Mouse (Mus musculus) fat pad, adult 2 months (tissue): ENCODE data around the gene Slc16a7.

ENCODE experiments used
- DNase-seq: peaks from one replicate; pipeline ENCODE4 v3.0.0-alpha.2; 2011; ENCODE audit warnings: low read depth, low spot score; ENCODE audit errors: extremely low read depth

Gene Slc16a7

DNA sequence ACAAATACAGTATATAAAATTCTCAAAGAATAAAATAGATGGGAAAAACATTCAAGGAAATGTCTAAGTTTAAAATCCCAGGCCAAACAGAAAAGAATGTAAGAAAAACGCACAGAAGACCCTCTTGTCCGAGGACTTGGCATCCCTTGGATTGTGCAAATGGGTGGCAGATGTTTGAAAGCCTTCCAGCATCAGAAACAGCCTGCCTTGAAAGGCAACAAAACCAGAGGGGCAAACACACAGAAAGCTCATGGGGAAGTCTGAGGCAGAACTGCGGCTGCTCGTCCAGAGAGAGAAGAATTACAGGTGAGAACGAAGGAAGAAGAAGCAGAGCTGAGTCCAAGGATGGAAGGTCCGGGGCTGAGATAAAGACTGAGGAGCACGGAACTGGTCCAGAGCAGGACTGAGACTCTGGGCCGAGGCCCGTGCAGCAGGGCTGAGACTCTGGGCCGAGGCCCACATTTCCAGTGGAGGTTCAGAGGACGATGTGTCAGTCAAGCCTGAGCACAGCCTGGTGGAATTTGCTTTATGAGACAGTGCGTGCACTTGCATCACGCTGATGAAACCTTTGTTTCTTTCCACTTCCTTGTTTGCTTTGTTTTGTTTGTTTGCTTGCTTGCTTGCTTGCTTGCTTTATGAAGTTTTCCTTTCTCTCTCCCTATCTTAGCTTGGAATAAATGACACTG, 65.0 kb downstream of the Slc16a7 start:
- no peak for DNase-seq

DNA sequence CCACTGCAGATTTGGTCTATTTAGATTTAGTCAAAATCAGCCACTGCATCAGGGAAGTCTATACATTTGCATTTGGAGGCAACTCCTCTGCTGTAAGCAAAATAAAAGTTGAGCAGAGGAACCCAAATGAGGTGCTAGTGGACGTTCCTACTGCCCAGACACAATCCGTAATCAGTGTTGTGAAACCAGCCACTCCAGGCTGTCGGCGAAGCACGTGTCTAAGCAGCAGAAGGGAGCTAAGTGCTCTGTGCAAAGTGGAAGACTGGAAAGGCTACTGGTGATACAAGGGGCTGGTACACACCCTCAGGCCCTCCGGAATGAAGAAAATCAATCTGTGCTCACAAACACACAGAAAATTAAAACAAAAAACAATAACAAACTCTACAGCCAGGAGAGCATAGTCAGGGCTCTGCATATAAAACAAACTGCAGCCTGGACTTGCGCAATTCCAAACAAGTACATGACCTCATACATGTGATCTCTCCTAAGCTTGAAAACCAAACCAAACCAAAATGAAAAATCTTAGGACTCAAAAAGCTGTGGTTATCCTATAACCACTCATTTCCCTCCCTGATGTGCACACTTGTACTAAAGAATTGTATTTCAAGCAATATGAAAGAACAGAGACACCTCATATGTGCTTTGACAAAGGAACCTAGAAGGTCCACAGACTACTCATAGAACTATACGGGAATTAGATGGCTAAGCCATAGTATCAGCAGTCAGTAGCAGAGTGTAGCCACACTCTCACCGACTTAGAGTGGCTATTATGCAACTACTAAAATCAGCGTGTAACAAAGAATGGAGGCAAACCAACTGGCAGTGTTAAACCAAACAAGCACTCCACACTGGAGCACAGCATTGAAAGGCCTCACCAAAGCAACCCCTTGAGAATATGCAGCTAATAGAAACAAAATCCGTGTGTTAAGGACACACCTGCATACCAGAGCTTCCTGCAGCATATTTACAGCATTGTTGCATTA, 67.5 kb downstream of the Slc16a7 start:
- DNase-seq = no peak

- no peak for DNase-seq
Observed at GRCm38 (mm10) chr10:125317317-125317716, 71.9 kb downstream of the Slc16a7 start.

GRCm38 (mm10) chr10:125310855-125311254, 78.4 kb downstream of the Slc16a7 start:
- DNase-seq = no peak

DNA sequence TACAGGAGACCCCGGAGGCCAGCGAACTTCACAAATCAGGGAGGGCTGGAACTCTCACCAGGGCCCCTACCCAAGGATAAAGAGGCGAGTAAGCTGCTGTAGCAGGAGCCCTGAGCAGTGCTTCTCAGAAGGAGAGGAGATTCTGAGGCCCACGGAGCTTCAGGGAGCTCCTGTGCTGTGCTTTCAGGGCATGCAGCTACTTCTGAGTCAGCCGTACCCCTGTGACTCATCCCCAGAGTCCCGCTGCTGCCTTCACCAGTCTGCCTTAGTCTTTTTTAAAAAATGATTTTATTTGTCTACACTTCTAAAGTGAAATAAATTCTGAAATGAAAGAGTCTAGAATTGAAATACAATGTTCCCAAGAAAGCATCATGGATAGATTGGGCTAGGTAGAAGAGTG, 91.2 kb downstream of the Slc16a7 start:
- DNase-seq = no peak

GRCm38 (mm10) chr10:125290320-125290719, 98.9 kb downstream of the Slc16a7 start:
- DNase-seq = no peak

GRCm38 (mm10) chr10:125288560-125288959, 100.7 kb downstream of the Slc16a7 start:
- no peak for DNase-seq

GRCm38 (mm10) chr10:125285386-125285785, 103.9 kb downstream of the Slc16a7 start:
- DNase-seq = no peak

DNA sequence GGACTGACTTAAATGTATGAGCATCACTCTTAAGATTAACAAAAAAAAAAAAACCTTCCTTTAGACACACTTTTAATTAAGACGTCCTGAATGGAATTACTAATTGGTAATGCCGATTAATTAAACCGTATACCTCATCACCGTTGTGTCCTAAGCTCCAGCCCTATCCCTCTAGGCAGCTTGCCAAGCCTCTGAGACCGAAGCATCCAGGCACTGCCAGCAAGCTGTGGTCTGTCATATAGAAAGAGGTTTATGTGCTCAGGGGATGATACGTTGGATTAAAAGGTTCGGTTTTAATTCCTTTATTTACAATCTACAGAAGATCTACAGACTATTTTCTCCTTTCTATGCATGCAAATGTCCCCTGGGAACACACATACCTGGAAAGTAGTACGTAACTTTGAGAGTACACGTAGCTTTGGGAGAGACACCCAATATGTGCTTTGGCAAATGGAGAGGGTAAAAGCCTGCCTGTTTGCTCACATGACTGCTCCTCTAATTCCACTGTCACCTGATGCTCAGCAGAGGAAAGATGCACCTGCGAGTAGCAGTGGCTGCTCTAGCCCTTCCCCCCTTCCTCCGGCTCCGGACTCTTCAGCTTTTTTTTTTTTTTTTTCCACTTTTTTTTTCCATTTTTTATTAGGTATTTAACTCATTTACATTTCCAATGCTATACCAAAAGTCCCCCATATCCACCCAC, 114.0 kb downstream of the Slc16a7 start:
- no peak for DNase-seq

DNA sequence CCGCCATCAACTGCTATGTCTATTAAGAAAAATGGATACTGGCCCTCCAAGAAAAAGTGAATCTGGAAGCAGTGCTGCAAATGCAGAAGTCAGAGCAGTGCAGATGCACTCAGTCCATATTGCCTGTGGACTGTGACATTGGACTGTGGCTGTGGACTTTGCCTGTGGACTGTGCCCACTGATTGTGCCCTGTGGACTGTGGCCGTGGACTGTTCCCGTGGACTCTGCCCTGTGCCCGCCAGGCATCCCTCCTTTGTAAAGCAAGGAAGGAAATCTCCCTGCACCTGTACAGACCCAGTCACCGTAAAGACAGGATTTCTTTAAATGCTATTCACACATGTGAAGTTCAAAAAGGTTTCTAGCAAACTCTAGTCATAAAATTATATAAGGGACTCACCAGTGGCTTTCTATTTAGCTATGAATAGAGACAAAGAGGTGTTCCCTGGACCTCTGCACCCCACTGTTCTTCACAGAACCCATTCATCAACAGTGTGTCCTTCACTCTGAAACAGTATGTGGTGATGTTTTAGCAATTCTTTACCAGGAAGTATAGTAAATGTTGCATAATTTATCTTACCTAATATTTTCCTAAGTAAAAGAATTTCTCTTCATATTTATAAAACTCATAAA, 114.6 kb downstream of the Slc16a7 start:
- DNase-seq = no peak

- no peak for DNase-seq
Observed at GRCm38 (mm10) chr10:125273759-125274158, 115.5 kb downstream of the Slc16a7 start.

GRCm38 (mm10) chr10:125271448-125271847, 117.8 kb downstream of the Slc16a7 start:
- peak; percentile 4 for DNase-seq

DNA sequence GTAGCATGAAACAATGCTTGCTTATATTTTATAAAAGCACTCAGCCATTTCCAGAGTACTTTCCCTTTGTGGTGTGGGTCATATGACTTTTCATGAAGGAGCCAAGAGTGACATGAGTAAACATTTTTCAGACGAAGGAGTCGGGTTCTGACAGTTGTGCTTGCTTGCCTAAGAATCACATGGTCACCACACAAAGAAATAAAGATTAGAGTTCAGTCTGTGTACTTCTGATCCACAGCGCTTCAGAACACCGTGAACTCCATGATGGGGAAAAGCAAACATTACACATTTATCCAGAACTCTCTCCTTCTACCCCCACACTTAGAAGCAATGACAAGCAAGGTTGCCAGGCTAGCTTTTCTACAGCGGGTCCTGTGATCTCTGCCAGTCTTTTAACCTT, 119.0 kb downstream of the Slc16a7 start:
- no peak for DNase-seq

DNA sequence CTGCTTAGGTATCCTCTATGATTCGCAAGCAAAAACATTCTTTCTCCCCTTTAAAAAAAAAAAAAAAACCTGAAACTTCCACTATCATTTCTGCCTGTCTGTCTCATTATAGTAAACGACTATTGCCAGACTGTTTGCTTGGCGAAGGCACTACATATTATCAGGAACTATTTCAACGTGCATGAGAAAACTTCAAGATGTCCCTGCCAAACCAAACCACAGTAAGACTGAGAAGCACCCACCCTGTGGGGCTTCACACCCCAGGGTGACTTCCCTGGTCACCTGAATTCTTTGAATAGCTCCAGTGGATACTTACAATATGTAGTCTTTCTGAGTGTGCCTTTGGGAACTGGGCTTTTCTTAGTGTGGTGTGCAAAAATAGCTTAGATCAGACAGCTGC, 122.9 kb downstream of the Slc16a7 start:
- DNase-seq = no peak

GRCm38 (mm10) chr10:125265901-125266300, 123.4 kb downstream of the Slc16a7 start:
- no peak for DNase-seq

DNA sequence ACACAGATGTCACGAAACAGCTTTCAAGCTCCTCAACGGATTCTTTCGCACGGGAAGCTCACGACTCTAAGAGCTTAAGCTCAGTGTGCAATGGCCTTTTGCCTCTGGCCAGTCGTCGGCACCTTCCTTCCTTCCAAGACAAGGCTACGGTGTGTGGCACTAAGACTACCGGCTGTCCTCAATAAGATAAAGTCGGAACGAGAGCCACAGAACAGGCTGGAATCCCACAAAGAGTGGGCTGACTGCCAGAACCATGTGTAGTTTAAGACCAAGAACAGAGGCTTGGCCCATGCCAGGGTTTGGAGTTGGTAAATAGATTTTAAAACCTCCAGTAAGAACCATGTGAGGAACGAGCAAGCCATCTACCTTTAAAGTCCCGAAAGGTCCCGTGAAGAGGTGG, 123.8 kb downstream of the Slc16a7 start:
- DNase-seq = no peak

DNA sequence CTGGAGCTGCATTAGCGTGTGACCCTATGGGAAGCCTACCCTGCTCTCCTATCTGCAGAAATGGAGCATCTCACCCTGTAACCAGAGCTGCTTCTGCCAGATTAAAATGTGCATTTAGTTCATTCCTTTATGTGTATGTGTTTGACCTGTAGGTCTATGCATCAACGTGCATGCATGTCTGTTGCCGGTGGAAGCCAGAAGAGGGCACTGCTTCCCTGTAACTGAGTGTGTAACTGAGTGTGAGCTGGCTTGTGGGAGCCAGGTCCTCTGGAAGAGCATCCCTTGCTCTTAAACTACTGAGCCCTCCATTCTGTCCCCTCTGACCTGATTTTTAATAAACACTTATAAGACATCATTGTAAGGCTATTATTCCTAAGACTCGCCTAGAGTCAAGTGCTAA, 124.3 kb downstream of the Slc16a7 start:
- DNase-seq = no peak

DNA sequence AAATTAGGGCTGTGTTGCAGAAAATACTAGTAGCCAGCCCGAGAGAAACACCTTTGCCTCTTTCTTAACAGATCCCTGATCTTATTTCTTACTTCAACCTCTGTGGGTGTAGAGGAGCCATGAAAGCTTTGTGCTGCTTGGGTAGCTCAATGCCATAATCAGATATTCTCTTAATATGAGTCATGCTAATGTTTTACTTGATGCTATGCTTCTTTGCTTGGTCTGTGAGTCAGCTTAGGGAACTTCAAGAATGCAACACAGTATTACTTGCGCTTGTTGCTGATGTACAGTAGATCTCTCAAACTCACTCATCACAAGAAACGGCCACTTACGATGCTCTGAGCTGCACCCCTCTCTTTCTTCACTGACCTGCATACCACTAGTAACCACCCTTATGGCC, 133.4 kb downstream of the Slc16a7 start:
- no peak for DNase-seq

DNA sequence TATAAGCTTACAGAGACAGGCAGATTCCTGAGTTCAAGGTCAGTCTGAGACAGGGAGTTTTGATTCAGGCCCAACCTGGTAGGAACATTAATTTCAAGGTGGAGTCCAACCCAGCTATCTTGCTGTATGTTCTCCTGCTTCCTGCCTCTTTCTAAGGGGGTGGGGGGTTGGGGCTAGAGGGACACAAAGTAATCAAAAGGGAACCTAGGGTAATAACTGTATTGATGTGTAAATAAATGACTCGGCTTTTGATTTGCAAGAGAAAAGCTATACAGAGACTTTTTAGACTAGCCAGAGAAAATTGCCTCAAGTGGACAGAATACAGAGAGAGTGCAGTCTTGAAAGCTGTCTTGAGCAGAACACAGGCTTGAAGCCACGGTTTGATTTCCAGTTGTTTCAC, 174.7 kb downstream of the Slc16a7 start:
- DNase-seq = no peak

GRCm38 (mm10) chr10:125213805-125214204, 175.5 kb downstream of the Slc16a7 start:
- DNase-seq = no peak

GRCm38 (mm10) chr10:125187544-125187943, 201.7 kb downstream of the Slc16a7 start:
- no peak for DNase-seq
